In genomic region chr13:19618841-19619215, GRCm38 (mm10) we compare ENCODE assay signal across 8 mouse cellular contexts. TPM values are rescaled to one million over a fixed set of nuclear protein-coding genes. Genes with fewer than 3 reads are reported as not detected.
DNase-seq lines count a peak whose midpoint lies in the region; ATAC-seq lines count a peak whose summit lies in the region.

No protein-coding gene starts in this region.

- peak overlapping the region; percentile 89 for H3K4me2 ChIP-seq in kidney, embryonic 16.5 days (replicated peaks; ENCODE audit: low read depth, low read length)
- peak overlapping the region; percentile 90 for H3K4me2 ChIP-seq in forebrain, embryonic 11.5 days (ENCODE audit: low read depth, low read length, severe bottlenecking)
- peak overlapping the region; percentile 97 for H3K4me2 ChIP-seq in limb, embryonic 15.5 days
- H3K4me2 ChIP-seq in stomach, embryonic 14.5 days (replicated peaks; ENCODE audit: low read depth, low read length) = peak overlapping the region; percentile 93

- H3K9me3 ChIP-seq in kidney, embryonic 16.5 days (ENCODE audit: low read length) = no peaks in the 10 kb centered on the region
- no peaks in the 10 kb centered on the region for H3K9me3 ChIP-seq in forebrain, embryonic 11.5 days (ENCODE audit: control insufficient read depth, low read length)
- H3K9me3 ChIP-seq in limb, embryonic 15.5 days = no peaks in the 10 kb centered on the region
- H3K9me3 ChIP-seq in stomach, embryonic 14.5 days (ENCODE audit: control insufficient read depth, low read depth, low read length) = no peaks in the 10 kb centered on the region

- 0 out of 2 replicates have a peak overlapping the region, but pooled peaks have one; percentile 52 for H3K27ac ChIP-seq in kidney, embryonic 16.5 days (ENCODE audit: low read length)
- peak overlapping the region; percentile 46; the same call in 1 of the 2 replicates for H3K27ac ChIP-seq in forebrain, embryonic 11.5 days (ENCODE audit: low read depth, low read length)
- 0 out of 2 replicates have a peak overlapping the region, but pooled peaks have one; percentile 33 for H3K27ac ChIP-seq in limb, embryonic 15.5 days
- no peak overlapping the region for H3K27ac ChIP-seq in stomach, embryonic 14.5 days (ENCODE audit: low read length)

- H3K27me3 ChIP-seq in kidney, embryonic 16.5 days (ENCODE audit: insufficient read depth, low read length) = peaks cover 8% of the 10 kb centered on the region
- peaks cover 3% of the 10 kb centered on the region; the same call in 1 of the 2 replicates for H3K27me3 ChIP-seq in forebrain, embryonic 11.5 days (ENCODE audit: control insufficient read depth, insufficient read depth, low read length)
- peaks cover 15% of the 10 kb centered on the region for H3K27me3 ChIP-seq in limb, embryonic 15.5 days
- H3K27me3 ChIP-seq in stomach, embryonic 14.5 days (ENCODE audit: control insufficient read depth, insufficient read depth, low read length) = peaks cover 5% of the 10 kb centered on the region

- H3K4me3 ChIP-seq in kidney, embryonic 16.5 days (ENCODE audit: low read length) = peak overlapping the region; percentile 65
- peak overlapping the region; percentile 67 for H3K4me3 ChIP-seq in forebrain, embryonic 11.5 days (ENCODE audit: low read depth, low read length)
- H3K4me3 ChIP-seq in limb, embryonic 15.5 days = peak overlapping the region; percentile 62
- peak overlapping the region; percentile 62 for H3K4me3 ChIP-seq in stomach, embryonic 14.5 days (ENCODE audit: low read depth, low read length)

- ATAC-seq in kidney, embryonic 16.5 days (ENCODE audit: low FRiP score, low TSS enrichment) = peak; percentile 57
- ATAC-seq in forebrain, embryonic 11.5 days (replicated peaks; ENCODE audit: low FRiP score) = no peak; the same call in 1 of the 2 replicates
- no peak for ATAC-seq in limb, embryonic 15.5 days (ENCODE audit: insufficient number of reproducible peaks, low FRiP score, low TSS enrichment, low read depth)
- ATAC-seq in stomach, embryonic 14.5 days (ENCODE audit: insufficient number of reproducible peaks, insufficient read depth, low FRiP score, low read depth) = peak; percentile 44; the same call in 1 of the 2 replicates

- DNase-seq in kidney, postnatal 14 days = no peak
- DNase-seq in R1 (ENCODE audit: low read depth, low spot score) = peak; percentile 45
- DNase-seq in forebrain, embryonic 11.5 days (ENCODE audit: low spot score) = no peak
- DNase-seq in retina, postnatal 1 day = no peak
- DNase-seq in adrenal gland, postnatal 25 days = no peak

- 8% methylated on average over 5 of the region's 5 CpGs for WGBS in kidney, embryonic 16.5 days
- 6% methylated on average over 5 of the region's 5 CpGs for WGBS in forebrain, embryonic 11.5 days
- 7% methylated on average over 5 of the region's 5 CpGs for WGBS in limb, embryonic 15.5 days
- WGBS in stomach, embryonic 14.5 days = 8% methylated on average over 5 of the region's 5 CpGs

- H3K4me1 ChIP-seq in kidney, embryonic 16.5 days (ENCODE audit: insufficient read depth, low read length) = 0 out of 2 replicates have a peak, but pooled peaks cover 7% of the 10 kb centered on the region
- 0 out of 2 replicates have a peak, but pooled peaks cover 4% of the 10 kb centered on the region for H3K4me1 ChIP-seq in forebrain, embryonic 11.5 days (replicated peaks; ENCODE audit: control insufficient read depth, insufficient read depth, low read length)
- H3K4me1 ChIP-seq in limb, embryonic 15.5 days = peaks cover 16% of the 10 kb centered on the region
- H3K4me1 ChIP-seq in stomach, embryonic 14.5 days (ENCODE audit: control insufficient read depth, insufficient read depth, low read length) = no peaks in the 10 kb centered on the region

- peak overlapping the region; percentile 82 for H3K9ac ChIP-seq in kidney, embryonic 16.5 days (replicated peaks; ENCODE audit: low read length)
- H3K9ac ChIP-seq in forebrain, embryonic 11.5 days (ENCODE audit: low read length) = peak overlapping the region; percentile 93
- peak overlapping the region; percentile 66 for H3K9ac ChIP-seq in limb, embryonic 15.5 days
- peak overlapping the region; percentile 71; the same call in 1 of the 2 replicates for H3K9ac ChIP-seq in stomach, embryonic 14.5 days (replicated peaks; ENCODE audit: low read depth, low read length)

- H3K36me3 ChIP-seq in kidney, embryonic 16.5 days (ENCODE audit: insufficient read depth, low read length) = no peaks in the 10 kb centered on the region
- no peaks in the 10 kb centered on the region for H3K36me3 ChIP-seq in forebrain, embryonic 11.5 days (ENCODE audit: control insufficient read depth, insufficient read depth, low read length)
- no peaks in the 10 kb centered on the region for H3K36me3 ChIP-seq in limb, embryonic 15.5 days
- H3K36me3 ChIP-seq in stomach, embryonic 14.5 days (ENCODE audit: control insufficient read depth, insufficient read depth, low read length) = no peaks in the 10 kb centered on the region

RNA-seq across cellular contexts. Expression of gene Epdr1, which starts 0.9 kb away (rescaled TPM):
- 24.3 and 26.2 TPM in 2 replicates for polyA plus RNA-seq in kidney, embryonic 16.5 days (2015; fragmentation: Nextera tagmentation; extraction: Ambion mirVana)
- 23.4 and 26.0 TPM in 2 replicates for polyA plus RNA-seq in forebrain, embryonic 11.5 days (2014; fragmentation: Nextera tagmentation; extraction: Ambion mirVana)
- polyA plus RNA-seq in limb, embryonic 15.5 days (2015; fragmentation: Nextera tagmentation; extraction: Ambion mirVana) = 18.3 and 23.4 TPM in 2 replicates
- polyA plus RNA-seq in stomach, embryonic 14.5 days (2014; fragmentation: Nextera tagmentation; extraction: Ambion mirVana) = 20.8 and 21.2 TPM in 2 replicates
- total RNA-seq in adrenal gland, postnatal 25 days (2021) = 13.8 and 17.8 TPM in 2 replicates

RNA-seq across cellular contexts. Expression of gene Sfrp4, which starts 4.1 kb away (rescaled TPM):
- polyA plus RNA-seq in kidney, embryonic 16.5 days (2015; fragmentation: Nextera tagmentation; extraction: Ambion mirVana) = 2.2 and 2.4 TPM in 2 replicates
- 2.2 and 3.3 TPM in 2 replicates for polyA plus RNA-seq in forebrain, embryonic 11.5 days (2014; fragmentation: Nextera tagmentation; extraction: Ambion mirVana)
- 5.6 and 8.5 TPM in 2 replicates for polyA plus RNA-seq in limb, embryonic 15.5 days (2015; fragmentation: Nextera tagmentation; extraction: Ambion mirVana)
- 5.2 and 5.4 TPM in 2 replicates for polyA plus RNA-seq in stomach, embryonic 14.5 days (2014; fragmentation: Nextera tagmentation; extraction: Ambion mirVana)
- total RNA-seq in adrenal gland, postnatal 25 days (2021) = 1.6 and 1.8 TPM in 2 replicates

Comparison
In these comparisons a context has a peak if more than half of its experiments do, and no peak if none do; other contexts are left out.
1. ATAC-seq: peak in kidney, embryonic 16.5 days (single experiment) and stomach, embryonic 14.5 days (single experiment); none in forebrain, embryonic 11.5 days (single experiment) and limb, embryonic 15.5 days (single experiment).
2. Peak in every context shown above with its lines, with median percentiles within 50 percentile points of each other: H3K4me2 ChIP-seq, H3K4me3 ChIP-seq and H3K9ac ChIP-seq.